Mouse (Mus musculus) intestine, embryonic 16.5 days (tissue): ENCODE measurements around the gene Nnat. TPM values are rescaled to one million over a fixed set of nuclear protein-coding genes. Genes with fewer than 3 reads are reported as not detected.

Experiments
- ATAC-seq: fragments of 200-750 bp; cut with Nextera tagmentation; 2 replicates; pipeline ENCODE4 v1.8.0; 2017; ENCODE audit warnings: moderate TSS enrichment, moderate library complexity
- H3K27ac ChIP-seq: fragments of 300-500 bp; sonication (generic); 2 replicates; pipeline ENCODE4 v1.5.1; 2014; ENCODE audit warnings: mild to moderate bottlenecking, low read length
- H3K27me3 ChIP-seq: fragments of 300-500 bp; sonication (generic); replicated peaks from 2 replicates; pipeline ENCODE4 v1.6.1; 2014; ENCODE audit warnings: low read length, control low read depth, mixed read lengths; ENCODE audit not compliant: control insufficient read depth, insufficient read depth
- H3K36me3 ChIP-seq: fragments of 300-500 bp; sonication (generic); 2 replicates; pipeline ENCODE4 v1.6.1; 2014; ENCODE audit warnings: low read length, control low read depth; ENCODE audit not compliant: control insufficient read depth, insufficient read depth
- H3K4me1 ChIP-seq: fragments of 300-500 bp; sonication (generic); 2 replicates; pipeline ENCODE4 v1.6.1; 2014; ENCODE audit warnings: low read length, control low read depth, mixed read lengths; ENCODE audit not compliant: control insufficient read depth, insufficient read depth
- H3K4me2 ChIP-seq: fragments of 300-500 bp; sonication (generic); 2 replicates; pipeline ENCODE4 v1.6.1; 2014; ENCODE audit warnings: low read depth, low read length, control low read depth
- H3K4me3 ChIP-seq: fragments of 300-500 bp; sonication (generic); 2 replicates; pipeline ENCODE4 v1.5.1; 2014; ENCODE audit warnings: mild to moderate bottlenecking, low read length
- H3K9ac ChIP-seq: fragments of 300-500 bp; sonication (generic); 2 replicates; pipeline ENCODE4 v1.6.1; 2014; ENCODE audit warnings: low read depth, low read length
- H3K9me3 ChIP-seq: fragments of 300-500 bp; sonication (generic); 2 replicates; pipeline ENCODE4 v1.6.1; 2016; ENCODE audit warnings: low read length, control low read depth; ENCODE audit not compliant: control insufficient read depth
- WGBS: fragments of 180-500 bp; shearing (Covaris S2); extraction: QIAGEN DNeasy Blood & Tissue Kit; methylation state at CpG from one replicate; pipeline ENCODE4 v1.1.7; 2014; 5-methylcytosine and 5-hydroxymethylcytosine counted together
- polyA plus RNA-seq: library from polyadenylated mRNA; unstranded; fragments of >200 nt; fragmentation: Nextera tagmentation; extraction: Ambion mirVana; gene quantifications from 2 replicates; pipeline ENCODE4 v1.2.1, GENCODE M21; 2015

Gene Nnat
- polyA plus RNA-seq, 1 experiment from 2014 or later: 323 TPM

DNA sequence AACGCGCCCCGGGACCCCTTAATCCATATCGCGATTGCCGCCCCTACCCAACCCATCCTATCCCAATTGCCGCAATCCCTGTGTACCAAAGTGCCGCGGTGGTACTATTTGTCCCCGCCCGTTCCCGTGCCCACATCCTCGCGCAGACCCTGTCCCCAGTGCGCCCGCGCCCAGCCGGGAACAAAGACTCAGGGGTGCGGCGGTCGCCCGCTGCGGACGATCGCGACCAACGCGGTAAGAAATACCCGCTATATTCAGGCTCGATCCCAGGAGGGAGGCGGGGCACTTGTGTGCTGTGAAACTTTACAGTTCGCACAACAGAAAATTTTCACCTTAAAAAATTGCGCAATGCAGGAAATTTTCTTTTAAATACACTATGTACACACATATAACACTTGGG is 424 bp downstream of the Nnat start:
- Histone ChIP-seq H3K36me3 (peaks cover 33% of the 10 kb centered on the region), H3K4me3 (peak overlapping the region; percentile 52), H3K9ac (peak overlapping the region; percentile 64), H3K4me1 (peaks cover 18% of the 10 kb centered on the region), H3K27me3 (no peaks in the 10 kb centered on the region), H3K27ac (no peak overlapping the region; the same call in 1 of the 2 replicates), H3K4me2 (peak overlapping the region; percentile 74), H3K9me3 (peaks cover 30% of the 10 kb centered on the region)
- ATAC-seq: no peak
- WGBS: 49% methylated on average over 33 of the region's 33 CpGs

DNA sequence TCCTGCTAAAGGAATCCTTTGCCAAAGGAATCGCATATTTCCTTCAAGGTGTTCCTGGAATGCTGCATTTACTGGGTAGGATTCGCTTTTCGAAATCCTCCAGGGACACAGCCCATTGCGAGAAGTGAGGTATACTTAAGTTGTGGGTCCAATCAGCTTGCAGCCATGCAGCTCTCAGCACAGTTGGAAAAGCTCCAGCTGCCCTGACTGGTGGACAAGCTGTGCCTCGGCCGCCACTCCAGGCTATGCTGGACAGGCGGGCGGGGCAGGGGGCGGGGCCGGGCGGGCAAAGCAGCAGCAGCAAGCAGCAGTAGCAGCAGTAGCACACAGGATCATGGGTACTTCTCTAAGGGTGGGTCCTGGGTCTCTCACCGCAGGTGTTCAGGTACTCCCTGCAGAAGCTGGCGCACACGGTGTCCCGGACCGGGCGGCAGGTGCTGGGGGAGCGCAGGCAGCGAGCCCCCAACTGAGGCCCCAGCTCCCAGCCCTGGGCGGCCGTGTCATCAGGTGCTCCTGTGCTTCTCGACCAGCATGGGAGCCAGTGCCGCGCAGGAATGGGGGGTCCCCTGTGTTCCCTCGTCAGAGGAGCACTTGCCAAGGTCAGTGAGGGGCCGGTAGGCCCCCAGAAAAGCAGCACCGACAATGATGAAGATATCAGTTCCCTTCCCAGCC is 1.4 kb downstream of the Nnat start:
- H3K27ac ChIP-seq: peak overlapping the region; percentile 45; the same call in 1 of the 2 replicates
- no peaks in the 10 kb centered on the region for H3K27me3 ChIP-seq
- H3K4me3 ChIP-seq: peak overlapping the region; percentile 36
- H3K4me2 ChIP-seq: peak overlapping the region; percentile 54
- ATAC-seq: peak; percentile 83
- 50% methylated on average over 27 of the region's 27 CpGs for WGBS
- peaks cover 30% of the 10 kb centered on the region for H3K9me3 ChIP-seq
- H3K4me1 ChIP-seq: peaks cover 19% of the 10 kb centered on the region
- H3K36me3 ChIP-seq: peaks cover 33% of the 10 kb centered on the region
- H3K9ac ChIP-seq: peak overlapping the region; percentile 53

DNA sequence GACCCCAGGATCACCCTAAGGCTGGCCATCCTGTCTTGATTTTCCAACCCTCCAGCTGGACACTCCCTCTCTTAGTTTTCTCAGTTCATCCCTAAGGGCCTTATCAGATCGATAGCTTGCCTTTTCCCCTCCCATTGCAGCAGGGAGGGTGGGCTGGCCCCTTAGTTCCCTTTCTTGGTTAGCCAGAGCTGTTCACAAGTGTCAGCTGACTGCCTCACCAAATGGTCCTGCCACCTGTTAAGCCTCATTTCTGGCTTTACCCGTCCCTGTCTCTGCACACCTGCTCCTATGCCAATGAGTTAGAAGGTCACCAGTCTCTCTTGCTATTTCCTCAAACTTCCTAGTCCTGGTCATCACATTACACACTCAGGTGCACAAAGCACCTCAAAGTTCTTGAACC is 3.2 kb downstream of the Nnat start:
- no peak overlapping the region for H3K27ac ChIP-seq
- H3K4me2 ChIP-seq: no peak overlapping the region
- H3K27me3 ChIP-seq: no peaks in the 10 kb centered on the region
- WGBS: 53% methylated on average over 2 of the region's 2 CpGs
- H3K4me1 ChIP-seq: peaks cover 19% of the 10 kb centered on the region
- no peak overlapping the region for H3K4me3 ChIP-seq
- no peak overlapping the region for H3K9ac ChIP-seq
- ATAC-seq: no peak
- peaks cover 29% of the 10 kb centered on the region for H3K36me3 ChIP-seq
- H3K9me3 ChIP-seq: peaks cover 30% of the 10 kb centered on the region

DNA sequence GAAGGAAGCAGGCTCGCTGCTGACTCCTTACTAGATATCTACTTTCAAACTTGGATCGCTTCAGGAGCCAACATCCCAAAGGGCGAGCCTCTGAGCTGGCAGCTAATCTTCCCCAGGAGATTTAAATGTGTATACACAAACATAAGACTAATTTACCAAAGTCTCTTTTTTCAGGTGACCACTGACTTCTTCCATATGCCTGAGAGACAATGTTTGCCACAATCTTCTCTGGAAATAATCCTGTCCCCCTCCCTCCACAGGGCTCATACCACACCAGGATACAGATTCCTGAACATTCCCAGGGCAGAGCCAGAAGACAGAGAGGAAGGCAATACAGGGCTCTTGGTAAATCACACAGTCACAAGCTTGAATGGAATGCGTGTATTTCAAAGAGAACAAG is 4.8 kb downstream of the Nnat start:
- H3K9ac ChIP-seq: no peak overlapping the region
- H3K27ac ChIP-seq: no peak overlapping the region
- WGBS: 79% methylated on average over 4 of the region's 4 CpGs
- peaks cover 17% of the 10 kb centered on the region for H3K36me3 ChIP-seq
- no peaks in the 10 kb centered on the region for H3K27me3 ChIP-seq
- peaks cover 19% of the 10 kb centered on the region for H3K4me1 ChIP-seq
- no peak overlapping the region for H3K4me2 ChIP-seq
- peaks cover 22% of the 10 kb centered on the region for H3K9me3 ChIP-seq
- no peak for ATAC-seq
- H3K4me3 ChIP-seq: no peak overlapping the region

DNA sequence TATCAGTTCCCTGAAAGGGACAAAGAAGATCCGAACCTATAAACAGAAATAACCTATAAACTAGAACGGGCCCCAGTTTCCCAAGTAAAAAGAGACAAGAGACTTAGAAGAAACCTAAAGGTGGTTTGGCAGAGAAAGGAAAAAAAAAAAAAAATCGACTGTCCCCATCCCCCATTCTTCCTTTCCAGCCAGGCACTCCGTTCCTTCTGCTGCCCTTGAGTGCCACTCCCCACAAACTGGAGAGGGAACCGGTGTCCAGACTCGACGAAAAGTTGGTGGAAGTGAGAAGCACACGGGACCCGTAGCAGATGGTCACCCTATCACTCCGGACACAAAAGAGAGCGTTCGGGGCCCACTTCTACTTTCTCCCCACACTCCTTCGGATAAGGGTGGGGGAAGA is 5.6 kb downstream of the Nnat start:
- peak overlapping the region; percentile 96 for H3K4me3 ChIP-seq
- peaks cover 16% of the 10 kb centered on the region for H3K9me3 ChIP-seq
- peak overlapping the region; percentile 89; the same call in 1 of the 2 replicates for H3K27ac ChIP-seq
- peaks cover 19% of the 10 kb centered on the region for H3K4me1 ChIP-seq
- H3K4me2 ChIP-seq: peak overlapping the region; percentile 77
- H3K36me3 ChIP-seq: peaks cover 13% of the 10 kb centered on the region
- no peaks in the 10 kb centered on the region for H3K27me3 ChIP-seq
- WGBS: 7% methylated on average over 13 of the region's 13 CpGs
- H3K9ac ChIP-seq: peak overlapping the region; percentile 97
- ATAC-seq: no peak

DNA sequence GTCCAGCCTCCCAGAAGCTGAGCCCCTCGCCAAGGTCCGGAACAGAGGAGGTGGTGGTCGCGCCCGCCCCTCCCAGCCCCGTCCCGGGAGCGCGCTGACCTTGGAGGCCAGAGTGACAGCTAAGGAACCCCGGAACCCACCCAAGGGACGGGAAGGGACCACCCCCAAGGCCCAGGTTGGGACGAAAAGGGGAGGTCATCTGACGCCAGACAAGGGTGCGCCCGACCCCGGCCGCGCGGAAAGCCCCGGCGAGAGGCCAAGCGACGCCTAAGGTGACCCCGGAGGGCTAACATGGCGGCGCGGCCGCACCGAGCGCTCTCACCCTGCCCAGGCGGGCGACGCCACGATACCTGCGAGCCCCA is 6.0 kb downstream of the Nnat start:
- peak overlapping the region; percentile 97 for H3K9ac ChIP-seq
- peaks cover 16% of the 10 kb centered on the region for H3K9me3 ChIP-seq
- H3K27me3 ChIP-seq: no peaks in the 10 kb centered on the region
- peaks cover 13% of the 10 kb centered on the region for H3K36me3 ChIP-seq
- H3K27ac ChIP-seq: peak overlapping the region; percentile 89
- 0% methylated on average over 35 of the region's 35 CpGs for WGBS
- peaks cover 19% of the 10 kb centered on the region for H3K4me1 ChIP-seq
- peak overlapping the region; percentile 96 for H3K4me3 ChIP-seq
- ATAC-seq: peak; percentile 32
- H3K4me2 ChIP-seq: peak overlapping the region; percentile 77

DNA sequence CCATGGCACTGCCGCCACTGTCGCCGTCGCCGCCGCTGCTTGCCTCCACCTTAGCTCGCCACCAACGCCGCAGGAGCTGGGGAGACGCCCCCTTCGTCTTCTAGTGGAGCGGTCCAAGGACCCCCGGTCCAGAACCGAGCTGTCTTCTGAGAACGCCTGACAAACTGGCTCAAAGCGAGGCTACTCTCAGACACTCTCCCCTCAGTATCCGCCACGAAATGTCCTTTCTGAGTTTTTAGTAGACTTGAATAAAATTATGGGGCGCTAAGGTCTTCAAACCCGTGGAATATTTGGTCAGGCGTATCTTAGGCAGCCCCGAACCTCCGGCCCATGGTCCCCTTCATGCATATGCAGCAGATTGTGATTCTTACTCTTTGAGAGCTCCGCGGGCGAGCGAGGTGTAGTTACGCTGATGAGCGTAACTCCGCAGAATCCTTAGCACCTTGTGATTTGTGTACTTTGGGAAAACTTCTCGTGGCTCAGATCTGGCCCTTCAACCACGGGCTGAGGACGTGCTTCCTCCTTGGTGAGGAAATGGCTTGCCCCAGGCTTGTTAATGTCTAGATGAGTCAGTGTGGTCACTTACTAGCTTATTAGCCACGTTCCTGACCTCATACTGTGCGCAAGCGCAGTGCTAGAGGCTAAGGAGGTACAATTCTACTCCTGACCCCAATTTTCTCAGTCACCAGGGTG is 6.5 kb downstream of the Nnat start:
- ATAC-seq: peak; percentile 89
- Histone ChIP-seq H3K36me3 (peaks cover 7% of the 10 kb centered on the region), H3K9ac (peak overlapping the region; percentile 97), H3K4me2 (peak overlapping the region; percentile 77), H3K4me1 (peaks cover 18% of the 10 kb centered on the region), H3K27me3 (no peaks in the 10 kb centered on the region), H3K4me3 (peak overlapping the region; percentile 96), H3K9me3 (peaks cover 10% of the 10 kb centered on the region), H3K27ac (peak overlapping the region; percentile 89)
- WGBS: under 1% methylated on average over 36 of the region's 36 CpGs

DNA sequence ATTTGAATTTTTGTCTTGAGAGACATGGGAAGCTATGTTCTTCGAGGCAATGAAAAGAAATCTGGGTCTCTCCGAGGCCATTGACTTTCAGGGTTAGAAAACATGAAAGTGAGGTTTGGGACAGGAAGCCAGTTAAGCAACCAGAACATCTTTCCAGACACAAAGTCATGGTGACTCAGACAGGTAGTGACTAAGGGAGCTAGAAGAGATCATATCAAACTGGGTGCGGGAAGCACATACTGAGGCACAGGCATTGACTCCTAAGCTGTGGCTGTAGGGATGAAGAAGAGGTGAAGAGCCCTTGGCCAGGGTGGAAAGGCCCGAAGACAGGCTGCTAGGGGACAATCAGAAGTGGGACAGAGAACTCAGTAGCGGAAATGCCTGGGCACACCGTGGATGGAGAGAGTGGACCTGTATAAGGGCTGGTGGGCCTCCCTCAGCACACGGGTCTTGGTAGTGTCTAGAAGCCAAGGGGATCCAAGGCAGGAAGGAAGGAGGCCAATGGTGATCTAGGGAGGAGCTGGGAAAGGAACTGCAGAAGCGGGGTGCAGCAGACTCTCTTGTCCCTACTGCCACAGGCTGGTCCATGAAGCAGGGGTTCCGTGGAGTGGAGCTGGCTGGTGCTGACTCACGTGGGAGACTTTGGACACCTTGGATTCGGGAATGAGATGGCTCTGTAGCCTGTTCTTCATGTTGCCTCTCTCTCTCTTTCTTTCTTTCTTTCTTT is 7.5 kb downstream of the Nnat start:
- WGBS: 79% methylated on average over 11 of the region's 11 CpGs
- Histone ChIP-seq H3K36me3 (no peaks in the 10 kb centered on the region), H3K27ac (0 out of 2 replicates have a peak overlapping the region, but pooled peaks have one; percentile 89), H3K9ac (peak overlapping the region; percentile 97), H3K4me2 (peak overlapping the region; percentile 77), H3K27me3 (no peaks in the 10 kb centered on the region), H3K4me3 (peak overlapping the region; percentile 96), H3K4me1 (peaks cover 12% of the 10 kb centered on the region; the same call in 1 of the 2 replicates), H3K9me3 (peaks cover under 1% of the 10 kb centered on the region; the same call in 1 of the 2 replicates)
- no peak for ATAC-seq

DNA sequence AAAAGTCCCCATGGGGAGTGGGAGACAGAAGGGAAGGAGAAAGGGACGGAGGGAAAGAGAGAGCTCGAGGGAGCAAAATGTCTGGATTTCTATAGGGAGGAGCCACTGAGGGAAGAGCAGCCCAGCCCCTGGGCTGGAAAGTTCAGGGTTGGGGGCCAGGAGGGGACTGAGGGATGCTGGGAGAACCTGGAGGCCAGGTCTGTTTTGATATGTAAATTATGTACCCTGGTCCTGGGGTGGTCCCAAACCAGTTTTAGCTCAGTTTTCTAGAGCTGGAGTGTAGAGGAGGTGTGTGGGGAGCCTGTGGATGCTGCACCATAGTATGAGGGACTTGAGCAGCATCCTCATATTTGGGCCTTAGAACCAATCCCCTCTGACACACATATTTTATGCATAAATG is 9.0 kb downstream of the Nnat start:
- ATAC-seq: no peak
- Histone ChIP-seq H3K9me3 (no peaks in the 10 kb centered on the region), H3K27me3 (no peaks in the 10 kb centered on the region), H3K36me3 (no peaks in the 10 kb centered on the region), H3K4me3 (no peak overlapping the region), H3K4me1 (peaks cover 12% of the 10 kb centered on the region; the same call in 1 of the 2 replicates), H3K9ac (no peak overlapping the region), H3K27ac (no peak overlapping the region), H3K4me2 (no peak overlapping the region)
- 36% methylated on average over 2 of the region's 2 CpGs for WGBS
